Mouse (Mus musculus) heart, adult 2 months (tissue): ENCODE results near the gene Fnbp4.

Experiments
- CTCF ChIP-seq: fragments of 200-600 bp; IDR thresholded peaks from 2 replicates; pipeline ENCODE4 v1.8.1; 2022; ENCODE audit warnings: antibody characterized with exemption, mild to moderate bottlenecking, moderate library complexity
- POLR2A ChIP-seq: fragments of 200-500 bp; IDR thresholded peaks from 2 replicates; pipeline ENCODE4 v1.6.1; 2011; ENCODE audit warnings: mild to moderate bottlenecking, low read depth, low read length, control low read depth; ENCODE audit not compliant: insufficient read depth

GRCm38 (mm10) chr2:90717948-90718347 is 27.2 kb upstream of the Fnbp4 start:
- TF ChIP-seq CTCF (no peak), POLR2A (no peak)
